Mouse (Mus musculus): ENCODE measurements at regions not wholly inside any gene's neighbourhood (a gene's known extent, or its start where the extent isn't known, plus 50 kb on each side); places are given as distances from the start of the nearest gene placed in this dataset.

- no peak for TF ChIP-seq CTCF (conservative IDR thresholded peaks at IDR 0.05; ENCODE audit: low read length)
- TF ChIP-seq NANOG (IDR thresholded peaks at IDR 0.05; ENCODE audit: borderline replicate concordance, low read length): no peak
- no peak for TF ChIP-seq POU5F1 (IDR thresholded peaks at IDR 0.05; ENCODE audit: borderline replicate concordance, low read length)
Measured at GRCm38 (mm10) chr16:13054956-13055355, 54.5 kb upstream of the Ercc4 start.

All from E14TG2a.4 (cell line).